Mouse (Mus musculus) retina, postnatal 7 days (tissue): ENCODE data around the gene Clmp.
A peak's percentile ranks its signal among the peaks of the same experiment; 100 is the strongest.
"Not testable (repeated sequence)": the region's sequence is repeated elsewhere in the genome, so short reads cannot be mapped to it uniquely, and the experiment has no call there.

Source experiments
- DNase-seq: peaks from one replicate; pipeline ENCODE4 v3.0.0-alpha.2; 2012; ENCODE audit warnings: low read depth, low spot score

Clmp gene

DNA sequence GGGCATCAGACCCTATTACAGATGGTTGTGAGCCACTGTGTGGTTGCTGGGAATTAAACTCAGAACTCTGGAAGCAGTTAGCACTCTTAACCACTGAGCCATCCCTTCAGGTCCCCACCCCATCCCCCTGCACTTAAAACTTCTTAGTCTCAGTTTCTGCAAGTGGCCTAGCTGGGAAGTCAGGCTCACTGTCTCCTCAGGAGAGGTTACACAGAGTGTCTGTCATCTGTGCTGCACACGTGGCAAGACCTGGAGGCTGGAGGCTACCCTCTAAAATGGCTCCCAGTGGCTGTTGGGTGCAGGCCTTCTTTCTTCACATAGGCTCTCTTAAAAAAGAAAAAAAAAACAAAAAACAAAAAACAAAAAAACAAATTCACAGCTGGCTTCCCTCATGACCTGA, 90.3 kb downstream of the Clmp start:
- no peak for DNase-seq

DNA sequence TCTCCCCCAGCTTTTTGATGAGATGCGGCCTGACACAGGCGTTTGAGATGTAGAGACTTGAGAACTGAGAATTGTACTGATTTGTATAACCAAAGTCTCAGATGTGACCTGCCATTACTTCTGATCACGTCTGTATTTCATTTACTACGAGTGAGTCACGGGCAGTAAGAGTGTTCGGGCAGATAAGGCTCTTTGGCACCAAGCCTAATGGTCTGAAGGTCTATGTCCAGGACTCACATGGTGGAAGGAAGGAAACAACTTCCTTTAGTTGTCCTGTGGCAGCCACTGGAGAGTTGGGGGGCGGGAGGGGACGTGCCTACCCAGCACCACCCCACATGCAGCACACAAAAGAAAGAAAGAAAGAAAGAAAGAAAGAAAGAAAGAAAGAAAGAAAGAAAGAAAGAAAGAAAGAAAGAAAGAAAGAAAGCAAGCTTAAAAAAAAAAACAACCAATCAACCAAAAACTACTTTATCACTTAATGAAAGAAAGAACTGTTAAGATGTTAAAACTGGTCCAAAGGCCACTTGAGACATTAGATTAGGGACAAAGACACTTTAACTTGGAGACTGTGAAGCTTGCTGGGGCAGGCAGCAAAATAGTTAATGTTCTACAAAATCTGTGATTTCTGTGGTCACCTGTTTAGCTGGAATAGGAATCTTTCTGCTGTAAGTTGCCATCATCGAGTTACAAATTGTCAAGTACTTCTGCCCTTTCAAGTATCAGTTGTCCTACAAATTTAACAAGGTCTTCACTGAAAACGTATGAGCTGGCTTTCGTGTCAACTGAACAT, 90.9 kb downstream of the Clmp start:
- no peak for DNase-seq

DNA sequence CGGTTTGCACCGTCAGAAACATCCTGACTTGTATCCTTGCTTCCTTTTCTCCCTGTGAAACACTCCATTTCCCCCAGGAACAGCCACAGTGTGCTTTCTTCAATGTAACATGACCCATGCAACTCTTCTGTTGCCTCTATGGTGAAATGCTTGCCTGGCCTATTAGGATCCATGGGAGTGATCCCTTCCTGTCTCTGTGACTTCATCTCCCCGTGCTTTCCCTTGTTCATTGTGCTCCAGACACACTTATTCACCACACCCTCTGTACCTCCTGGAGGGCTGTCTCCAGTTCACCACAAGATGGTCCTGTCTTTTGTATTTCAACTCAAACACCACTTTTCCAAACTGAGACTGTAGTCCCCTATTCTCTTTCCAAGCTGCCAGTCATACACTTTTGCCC, 94.3 kb downstream of the Clmp start:
- no peak for DNase-seq

DNA sequence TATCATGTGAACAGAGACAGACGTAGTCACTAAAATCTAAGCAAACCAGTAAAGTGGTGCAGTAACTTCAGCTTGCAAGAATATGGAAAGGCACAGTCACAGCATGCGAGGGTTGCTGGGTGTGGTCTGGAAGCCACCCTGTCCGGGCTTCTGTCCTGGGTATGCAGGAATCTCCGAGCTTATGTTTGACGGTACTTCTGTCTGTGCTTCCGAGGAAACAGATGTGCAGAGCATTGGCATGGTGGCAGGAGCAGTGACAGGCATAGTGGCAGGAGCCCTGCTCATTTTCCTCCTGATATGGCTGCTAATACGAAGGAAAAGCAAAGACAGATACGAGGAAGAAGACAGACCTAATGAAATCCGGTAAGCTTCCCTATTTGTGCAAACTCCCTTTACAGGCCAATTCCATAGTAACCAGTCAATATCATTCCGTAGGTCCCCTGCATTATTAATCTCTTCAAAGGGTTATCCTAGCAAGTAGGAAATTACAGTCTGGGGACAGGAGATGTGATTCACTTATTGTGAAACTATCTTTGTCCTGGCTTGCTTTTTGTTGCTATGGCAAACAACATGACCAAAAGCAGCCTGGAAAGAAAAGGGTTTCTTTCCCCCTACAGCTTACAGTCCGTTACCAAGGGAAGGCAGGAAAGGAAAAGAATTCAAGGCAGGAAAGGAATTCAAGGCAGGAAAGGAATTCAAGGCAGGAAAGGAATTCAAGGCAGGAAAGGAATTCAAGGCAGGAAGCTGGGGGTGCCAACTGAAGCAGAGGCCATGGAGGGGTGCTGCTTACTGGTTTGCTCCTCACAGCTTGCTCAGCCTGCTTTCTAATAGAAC, 95.3 kb downstream of the Clmp start:
- no peak for DNase-seq

DNA sequence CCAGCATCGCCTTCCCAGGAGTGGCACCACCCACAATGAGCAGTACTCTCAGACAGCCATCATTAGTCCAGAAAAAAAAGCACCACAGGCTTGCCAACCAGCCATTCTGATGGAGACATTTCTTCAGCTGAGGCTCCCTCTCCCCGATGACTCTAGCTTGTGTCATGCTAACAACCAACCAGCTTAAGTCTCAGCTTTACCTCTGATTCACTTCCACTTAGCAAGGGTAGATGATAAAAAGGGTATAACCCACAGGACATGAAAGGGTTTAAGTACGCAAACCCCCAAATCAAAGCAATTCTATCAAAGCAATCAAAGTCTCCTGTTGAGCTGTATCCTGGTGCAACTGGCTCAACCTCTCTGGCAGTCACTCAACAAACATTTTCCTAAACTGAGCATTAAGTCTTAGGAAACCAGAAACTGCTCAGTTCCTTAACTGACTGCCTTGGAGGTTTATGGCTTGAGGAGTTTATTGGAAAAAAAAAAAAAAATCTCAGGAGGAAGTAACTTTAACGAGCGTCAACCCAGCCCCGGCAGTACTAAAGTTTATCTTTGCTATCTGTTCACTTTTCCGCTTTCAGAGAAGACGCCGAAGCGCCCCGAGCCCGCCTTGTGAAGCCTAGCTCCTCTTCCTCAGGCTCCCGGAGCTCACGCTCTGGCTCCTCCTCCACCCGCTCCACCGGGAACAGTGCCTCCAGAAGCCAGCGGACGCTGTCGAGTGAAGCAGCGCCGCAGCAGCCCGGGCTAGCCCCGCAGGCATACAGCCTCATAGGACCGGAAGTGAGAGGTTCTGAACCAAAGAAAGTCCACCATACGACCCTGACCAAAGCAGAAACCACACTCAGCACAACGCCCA, 96.2 kb downstream of the Clmp start:
- DNase-seq: no peak

DNA sequence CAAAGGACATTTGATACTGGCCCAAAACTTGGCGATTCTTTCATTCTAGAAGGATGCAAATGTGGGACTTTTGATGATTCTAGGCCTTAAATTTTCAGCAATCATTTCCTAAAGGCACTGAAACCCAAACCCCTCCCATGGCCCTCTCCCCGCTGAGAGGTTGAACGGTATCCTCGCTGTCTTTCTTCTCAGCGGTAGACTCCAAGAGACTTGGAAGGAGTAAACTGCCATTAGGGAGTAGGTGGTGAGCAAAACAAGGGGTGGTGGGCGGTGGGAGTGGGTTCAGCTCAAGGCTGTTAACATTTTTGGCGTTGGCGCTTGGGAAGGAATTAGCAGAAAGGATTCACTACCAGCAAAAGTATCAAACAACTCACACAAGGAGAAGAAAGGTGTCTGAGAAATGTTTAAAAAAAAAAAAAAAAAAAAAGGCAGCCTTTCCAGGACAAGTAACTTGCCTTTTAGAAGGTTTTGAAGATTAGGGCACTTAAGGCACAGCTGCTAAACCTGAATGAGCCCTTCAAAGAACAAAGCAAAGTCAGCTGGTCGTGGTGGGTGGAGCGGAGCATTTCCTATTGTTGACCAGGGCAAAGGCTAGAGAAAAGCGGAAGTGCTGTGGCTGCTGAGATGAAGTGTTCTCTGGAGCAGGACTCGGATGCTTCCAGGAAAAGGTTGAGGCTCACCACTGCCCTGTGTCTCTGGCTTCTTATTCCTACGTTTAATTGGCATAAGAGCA, 98.0 kb downstream of the Clmp start:
- DNase-seq: no peak

DNA sequence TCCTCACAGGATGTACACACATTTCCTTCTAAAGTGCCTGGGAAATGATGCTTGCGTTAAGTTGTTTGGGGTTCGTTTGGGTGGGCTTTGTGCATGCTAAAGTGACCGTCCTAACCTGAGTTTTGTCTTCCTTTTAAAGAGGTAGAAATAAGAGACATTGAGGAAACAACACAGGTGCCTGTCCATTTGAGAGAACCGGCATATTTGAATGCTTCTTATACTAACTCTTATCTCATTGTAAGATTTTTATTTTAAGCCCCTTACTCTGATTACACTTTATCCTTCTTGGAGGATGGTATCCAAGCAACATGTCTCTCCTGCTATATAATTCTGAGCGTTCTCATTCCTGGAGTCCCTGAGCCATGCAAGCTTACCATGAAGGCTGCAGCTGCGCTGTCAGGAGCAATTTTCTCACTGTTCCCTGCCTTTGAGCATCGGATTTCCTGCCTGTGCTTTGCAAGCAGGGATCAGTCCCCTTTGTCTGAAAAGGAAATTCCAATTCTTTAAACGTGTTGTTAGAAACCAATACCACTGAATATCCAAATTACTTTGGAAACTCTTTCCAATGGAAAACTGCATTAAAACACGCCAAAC, 98.7 kb downstream of the Clmp start:
- DNase-seq: no peak

DNA sequence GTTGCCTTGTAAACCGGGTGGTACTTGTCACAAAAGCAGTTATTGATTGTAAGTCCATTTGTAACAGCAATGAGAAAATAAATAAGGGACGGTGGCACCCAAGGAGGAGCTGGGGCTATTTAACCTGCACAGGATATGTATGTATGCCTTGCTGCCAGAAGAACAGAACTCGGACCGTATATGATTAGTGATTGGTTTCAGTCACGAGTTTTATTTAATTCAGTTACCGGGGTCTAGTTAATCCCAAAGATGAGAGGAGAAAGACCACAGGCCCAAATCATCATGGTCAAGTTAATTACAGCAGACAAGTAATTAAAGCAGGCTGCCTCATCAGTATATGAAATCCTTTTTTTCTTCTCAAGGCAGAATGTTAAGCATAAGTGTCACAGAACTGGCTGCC, 99.7 kb downstream of the Clmp start:
- DNase-seq: no peak

DNA sequence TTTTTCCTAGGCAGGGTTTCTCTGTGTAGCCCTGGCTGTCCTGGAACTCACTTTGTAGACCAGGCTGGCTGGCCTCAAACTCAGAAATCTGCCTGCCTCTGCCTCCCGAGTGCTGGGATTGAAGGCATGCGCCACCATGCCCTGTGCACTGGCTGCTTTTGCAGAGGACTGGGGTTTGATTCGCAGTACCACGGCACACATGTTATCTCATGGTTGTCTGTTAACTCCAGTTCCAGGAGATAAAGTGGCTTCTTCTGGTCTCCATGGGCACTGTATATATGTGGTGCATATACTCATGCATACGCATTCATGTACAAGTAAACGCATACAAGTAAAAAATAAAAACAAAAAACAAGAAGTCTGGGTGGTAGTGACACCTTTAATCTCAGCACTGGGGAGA, 101.1 kb downstream of the Clmp start:
- DNase-seq: not testable (repeated sequence)

DNA sequence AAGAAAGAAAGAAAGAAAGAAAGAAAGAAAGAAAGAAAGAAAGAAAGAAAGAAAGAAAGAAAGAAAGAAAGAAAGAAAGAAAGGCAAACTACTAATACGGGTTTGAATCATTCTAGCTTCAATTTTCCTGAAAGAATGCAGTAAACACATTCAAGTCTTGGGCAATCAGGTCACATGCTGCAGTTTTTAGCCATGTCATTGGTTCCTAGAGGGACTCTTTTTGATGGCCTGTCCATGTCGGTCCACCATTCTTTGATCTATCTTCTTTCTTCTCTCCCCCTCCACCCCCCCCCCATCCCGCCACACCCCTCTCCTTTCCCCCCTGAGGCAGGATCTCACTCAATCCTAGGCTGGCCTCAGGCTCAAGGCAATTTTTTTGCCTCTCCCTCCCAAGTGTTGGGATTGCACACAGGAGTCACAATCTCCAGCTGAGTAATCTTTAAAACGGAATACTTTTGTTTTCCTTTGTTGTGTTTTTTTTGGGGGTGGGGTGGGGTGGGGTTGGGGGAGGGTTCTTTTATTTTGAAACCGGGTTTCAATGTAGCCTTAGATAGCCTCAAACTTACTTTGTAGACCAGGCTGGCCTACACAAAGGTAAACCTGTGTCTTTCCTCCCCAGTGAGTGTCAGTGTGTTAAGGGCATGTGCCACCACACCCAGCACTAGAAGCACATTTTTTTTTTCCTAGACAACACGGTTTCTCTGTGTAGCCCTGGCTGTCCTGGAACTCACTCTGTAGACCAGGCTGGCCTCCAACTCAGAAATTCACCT, 106.3 kb downstream of the Clmp start:
- DNase-seq: no peak

DNA sequence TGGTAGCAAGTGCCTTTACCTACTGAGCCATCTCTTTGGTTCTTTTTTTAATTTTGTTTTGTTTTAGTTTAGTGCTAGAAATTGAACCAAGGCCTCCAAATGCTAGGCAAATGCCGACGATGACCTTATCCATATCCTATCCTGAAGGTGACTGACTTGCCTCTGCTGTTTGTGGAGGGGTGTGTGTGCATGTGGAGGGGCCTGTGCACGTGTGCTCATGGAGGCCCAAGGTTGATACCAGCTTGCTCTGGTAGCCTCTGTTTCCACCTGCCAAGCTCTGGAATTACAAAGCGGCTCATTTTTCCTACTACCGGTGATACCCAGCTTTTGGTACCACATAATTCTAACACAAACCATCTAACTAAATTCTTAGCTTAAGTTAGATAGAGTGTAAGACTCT, 107.8 kb downstream of the Clmp start:
- DNase-seq: no peak

DNA sequence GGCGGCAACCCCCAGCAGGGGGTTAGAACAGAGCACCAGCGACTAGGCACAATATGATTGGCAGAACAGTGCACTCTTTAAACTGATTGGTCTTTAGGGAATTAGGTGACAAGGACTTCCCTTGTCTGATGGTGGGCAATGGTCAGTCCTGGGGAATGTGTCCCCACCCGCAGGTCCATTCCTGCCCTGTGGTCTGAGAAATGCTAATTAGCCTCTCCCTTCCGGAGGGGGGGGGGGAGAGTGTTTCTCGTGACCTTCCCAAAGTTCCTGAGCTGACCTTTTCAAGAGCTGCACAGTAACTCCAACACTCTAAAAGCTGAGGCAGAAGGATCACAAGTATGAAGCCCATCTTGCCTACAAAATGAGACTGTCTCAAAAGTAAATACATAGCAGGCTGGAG, 108.5 kb downstream of the Clmp start:
- no peak for DNase-seq

DNA sequence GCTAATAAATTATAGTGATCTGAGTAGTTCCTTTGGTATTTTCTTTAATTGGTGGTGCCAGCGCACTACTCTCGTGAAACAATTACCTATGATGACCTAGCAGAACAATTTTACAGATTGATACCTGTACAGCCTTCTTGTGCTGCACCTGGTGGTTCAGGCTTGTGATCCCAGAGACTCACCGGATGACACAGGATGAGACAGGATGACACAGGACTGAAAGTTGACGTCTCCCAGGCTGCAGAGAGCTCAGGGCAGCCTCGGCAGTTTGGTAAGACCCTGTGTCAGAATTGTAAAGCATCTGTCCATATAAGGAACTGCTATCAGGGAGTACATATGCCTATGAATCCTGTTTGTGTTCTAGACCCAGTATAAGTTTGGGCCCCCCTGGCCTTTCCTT, 109.2 kb downstream of the Clmp start:
- no peak for DNase-seq

DNA sequence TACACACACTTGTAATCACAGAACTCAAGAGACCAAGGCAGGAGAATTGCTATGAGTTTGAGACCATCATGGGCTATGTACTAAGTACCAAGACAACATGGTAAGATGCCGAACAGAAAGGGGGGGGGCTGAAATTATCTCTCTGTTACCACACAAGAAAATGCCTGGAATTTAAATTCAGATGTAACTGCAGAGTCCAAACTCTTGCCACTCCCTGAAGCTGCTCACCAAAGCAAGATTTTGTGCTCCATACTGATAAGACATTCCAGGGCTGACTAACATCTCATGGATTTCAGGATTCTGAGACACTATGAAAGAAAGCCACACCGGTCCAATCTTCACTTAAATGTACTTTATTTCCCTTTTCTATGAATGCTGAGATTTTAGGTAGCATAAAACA, 109.8 kb downstream of the Clmp start:
- no peak for DNase-seq

DNA sequence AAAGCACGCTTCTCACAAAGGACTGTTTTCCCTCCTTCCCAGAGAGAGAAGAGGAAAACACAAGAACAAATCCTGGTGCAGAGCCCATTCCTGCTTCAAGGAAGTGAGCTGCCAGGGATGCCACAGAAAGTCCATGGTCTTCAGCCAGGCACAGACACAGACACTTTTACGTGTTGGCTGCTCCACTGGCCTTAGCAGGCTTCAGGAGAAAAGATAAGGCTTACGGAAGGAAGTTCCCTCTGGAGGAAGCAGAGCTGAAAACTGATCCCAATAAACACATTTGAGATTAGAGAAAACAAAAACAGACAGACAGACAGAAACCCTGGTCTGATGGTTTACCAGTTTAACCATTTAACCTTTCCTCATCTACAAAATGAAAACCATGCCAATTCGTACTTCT, 110.3 kb downstream of the Clmp start:
- DNase-seq: no peak

DNA sequence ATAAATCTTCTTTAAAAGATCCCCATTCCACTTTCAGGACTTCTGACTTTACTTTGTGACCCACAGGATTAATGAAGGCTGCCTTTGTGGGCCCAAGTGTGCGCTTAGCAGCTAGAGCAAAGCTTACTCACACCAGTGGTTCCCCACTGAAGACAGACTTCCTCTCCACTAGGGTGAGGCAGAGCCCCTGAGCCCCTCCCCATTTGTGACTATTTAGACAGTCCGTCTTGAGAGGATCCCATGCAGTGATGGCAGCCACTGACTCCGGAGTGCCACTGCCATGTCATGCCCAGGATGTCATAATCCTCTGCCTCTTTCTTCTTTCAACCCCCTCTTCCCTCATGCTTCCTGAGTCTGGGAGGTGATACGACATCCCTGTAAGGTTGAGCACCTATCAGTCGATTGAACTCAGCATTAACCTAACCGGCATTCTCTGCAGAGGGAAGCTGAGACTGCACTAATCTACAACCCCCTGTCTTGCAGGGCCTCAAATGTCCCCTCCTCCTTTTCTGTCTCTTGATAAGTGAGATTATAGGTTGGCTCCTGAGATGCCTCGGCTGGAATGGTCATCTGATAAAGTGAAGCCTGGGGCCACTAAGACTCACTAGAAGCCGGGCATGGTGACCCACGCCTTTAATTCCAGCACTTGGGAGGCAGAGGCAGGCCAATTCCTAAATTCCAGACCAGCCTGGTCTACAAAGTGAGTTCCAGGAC, 112.6 kb downstream of the Clmp start:
- no peak for DNase-seq

DNA sequence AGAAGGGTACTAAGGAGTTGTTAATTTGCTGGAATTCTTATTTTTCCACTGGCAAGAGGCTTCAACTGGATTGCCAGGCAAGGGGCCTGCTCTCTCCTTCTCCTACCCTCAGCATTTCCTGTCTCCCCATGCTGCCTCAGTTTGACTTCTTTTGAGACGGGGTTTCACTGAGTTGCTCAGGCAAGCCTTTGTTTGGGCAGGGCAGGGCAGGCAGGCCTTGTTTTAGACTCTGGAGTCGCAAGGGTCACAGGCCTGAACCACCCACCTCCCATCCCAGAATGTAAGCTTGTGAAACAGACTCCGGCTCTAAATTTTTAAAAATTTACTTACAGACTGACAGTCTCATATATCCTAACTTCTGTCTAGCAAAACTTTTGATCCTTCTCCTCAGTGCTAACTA, 113.3 kb downstream of the Clmp start:
- no peak for DNase-seq

DNA sequence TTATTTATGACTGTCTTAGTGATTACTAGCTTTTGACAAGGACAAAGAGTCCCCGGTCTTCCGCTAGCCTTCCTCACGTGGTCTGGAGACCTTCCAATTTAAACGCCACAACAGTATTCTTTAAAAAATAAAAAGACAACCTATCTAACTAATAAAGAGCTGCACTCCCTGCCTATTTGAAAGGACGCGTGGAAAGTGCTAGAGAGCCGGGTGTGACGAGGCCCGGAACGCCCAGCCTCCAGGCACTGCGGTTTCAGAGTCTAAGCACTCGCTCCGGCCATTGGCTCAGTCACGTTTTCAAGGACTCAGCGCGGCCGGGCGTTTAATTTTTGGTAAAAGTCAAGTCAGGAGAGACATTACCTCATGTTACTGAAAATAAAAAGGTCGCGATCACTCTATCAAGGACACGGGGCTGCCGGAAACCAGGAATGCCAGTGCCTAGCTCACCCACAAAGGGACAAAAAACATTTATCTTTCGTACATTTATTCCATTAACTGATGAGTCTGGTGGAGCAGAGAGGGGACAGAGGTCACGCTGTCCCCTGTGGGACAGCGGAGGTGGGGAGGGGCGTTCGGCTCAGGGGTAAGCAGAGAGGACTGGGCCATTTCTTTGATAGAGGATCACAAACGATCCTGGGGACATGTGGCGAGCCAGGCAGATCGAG, 114.2 kb downstream of the Clmp start:
- DNase-seq: peak; percentile 28
